Mouse (Mus musculus) liver, adult 2 months (tissue): ENCODE results near the gene Tenm3.

ENCODE experiments used
- CTCF ChIP-seq: fragments of 200-500 bp; IDR thresholded peaks from 2 replicates; pipeline ENCODE4 v1.5.1; 2011; ENCODE audit warnings: low read depth, low read length, control low read depth
- POLR2A ChIP-seq: fragments of 200-500 bp; IDR thresholded peaks from 2 replicates; pipeline ENCODE4 v1.6.1; 2011; ENCODE audit warnings: low read length, control low read depth; ENCODE audit not compliant: insufficient read depth; ENCODE audit errors: extremely low read depth

- TF ChIP-seq POLR2A (no peak), CTCF (no peak)
Observed at GRCm38 (mm10) chr8:48812196-48812741, 31.5 kb downstream of the Tenm3 start.
